ENCODE assay signal across 9 mouse cellular contexts in the genomic region with DNA sequence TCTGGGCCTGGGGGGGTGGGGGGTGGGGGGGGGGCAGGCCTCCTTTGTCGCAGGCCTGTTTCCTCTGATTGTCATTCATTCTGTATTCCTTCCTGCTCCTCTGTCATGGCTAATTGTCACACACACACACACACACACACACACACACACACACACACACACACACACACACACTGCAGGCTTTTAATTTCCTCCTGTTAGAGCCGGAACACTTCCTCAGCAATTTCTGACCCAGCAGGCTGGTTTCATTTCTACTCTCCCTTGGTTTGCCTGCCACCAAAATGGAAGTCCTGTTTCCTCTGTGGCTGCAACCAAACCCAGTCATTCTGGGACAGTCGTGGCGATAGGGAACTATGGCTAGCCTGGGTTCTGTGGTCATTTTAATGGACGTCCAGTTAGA.
DNase-seq lines count a peak whose midpoint lies in the region; ATAC-seq and TF ChIP-seq lines count a peak whose summit lies in the region.
"Had no signal": no experiment of that assay in that cellular context is flagged by ENCODE, and none has a peak within 500 bp of the region (broad histone marks: within the 10 kb centered on the region; RNA-seq: fewer than 3 reads in every experiment).

No protein-coding gene starts in this region.

- intact Hi-C loops in gastrocnemius, postnatal 36 days (cut with DNase I): no loop called here

- H3K27me3 ChIP-seq in kidney, embryonic 14.5 days (ENCODE audit: control insufficient read depth, insufficient read depth, low read length): no peaks in the 10 kb centered on the region
- no peaks in the 10 kb centered on the region for H3K27me3 ChIP-seq in lung, postnatal 0 days (replicated peaks; ENCODE audit: insufficient read depth, low read length)
- peaks cover 17% of the 10 kb centered on the region for H3K27me3 ChIP-seq in midbrain, embryonic 15.5 days (replicated peaks)

- no peaks in the 10 kb centered on the region for H3K36me3 ChIP-seq in kidney, embryonic 14.5 days (ENCODE audit: control insufficient read depth, insufficient read depth, low read length)
- no peaks in the 10 kb centered on the region for H3K36me3 ChIP-seq in lung, postnatal 0 days (ENCODE audit: insufficient read depth, low read length)
- H3K36me3 ChIP-seq in midbrain, embryonic 15.5 days (replicated peaks): no peaks in the 10 kb centered on the region

- 0 out of 2 replicates have a peak overlapping the region, but pooled peaks have one; percentile 8 for H3K4me2 ChIP-seq in kidney, embryonic 14.5 days (replicated peaks; ENCODE audit: low read depth, low read length)
- peak overlapping the region; percentile 37; the same call in 1 of the 2 replicates for H3K4me2 ChIP-seq in lung, postnatal 0 days (replicated peaks; ENCODE audit: low read depth, low read length)
- H3K4me2 ChIP-seq in midbrain, embryonic 15.5 days: no peak overlapping the region

- ATAC-seq in kidney, embryonic 14.5 days (ENCODE audit: low FRiP score, low TSS enrichment): no peak
- peak; percentile 29 for ATAC-seq in lung, postnatal 0 days
- ATAC-seq in midbrain, embryonic 15.5 days (replicated peaks): no peak

- peak; percentile 54 for TF ChIP-seq EP300 in lung, postnatal 0 days (IDR thresholded peaks at IDR 0.05)

- no peak overlapping the region for H3K27ac ChIP-seq in kidney, embryonic 14.5 days (ENCODE audit: low read depth, low read length)
- peak overlapping the region; percentile 52; the same call in 1 of the 2 replicates for H3K27ac ChIP-seq in lung, postnatal 0 days (ENCODE audit: low read length)
- no peak overlapping the region for H3K27ac ChIP-seq in midbrain, embryonic 15.5 days

- TF ChIP-seq CTCF in lung, postnatal 0 days (IDR thresholded peaks at IDR 0.05): no peak

- peaks cover 18% of the 10 kb centered on the region for H3K4me1 ChIP-seq in kidney, embryonic 14.5 days (ENCODE audit: control insufficient read depth, insufficient read depth, low read length)
- no peaks in the 10 kb centered on the region for H3K4me1 ChIP-seq in lung, postnatal 0 days (ENCODE audit: insufficient read depth, low read depth, low read length)
- H3K4me1 ChIP-seq in midbrain, embryonic 15.5 days: no peaks in the 10 kb centered on the region

- no peak overlapping the region for H3K4me3 ChIP-seq in kidney, embryonic 14.5 days (ENCODE audit: low read length)
- H3K4me3 ChIP-seq in lung, postnatal 0 days (ENCODE audit: low read depth, low read length): no peak overlapping the region
- H3K4me3 ChIP-seq in midbrain, embryonic 15.5 days: no peak overlapping the region

- 42% methylated on average over 5 of the region's 5 CpGs for WGBS in kidney, embryonic 14.5 days
- WGBS in lung, postnatal 0 days: 27% methylated on average over 5 of the region's 5 CpGs
- WGBS in midbrain, embryonic 15.5 days: 30% methylated on average over 5 of the region's 5 CpGs

- peak; percentile 33 for DNase-seq in adrenal gland, postnatal 14 days
- DNase-seq in adrenal gland, adult 8-10 months: no peak
- DNase-seq in heart, adult 18-20 months: peak; percentile 51 to 71
- peak; percentile 53 for DNase-seq in lung, postnatal 0 days (ENCODE audit: low spot score)
- no peak for DNase-seq in gastrocnemius, postnatal 36 days
- DNase-seq in adrenal gland, adult 18-20 months (ENCODE audit: low spot score in 2 of 2): no peak
- DNase-seq: right cerebral cortex, postnatal 4 days had no signal

- H3K9ac ChIP-seq in kidney, embryonic 14.5 days (ENCODE audit: low read depth, low read length): no peak overlapping the region
- no peak overlapping the region for H3K9ac ChIP-seq in lung, postnatal 0 days (replicated peaks; ENCODE audit: low read depth)
- no peak overlapping the region for H3K9ac ChIP-seq in midbrain, embryonic 15.5 days

- no peaks in the 10 kb centered on the region for H3K9me3 ChIP-seq in kidney, embryonic 14.5 days (ENCODE audit: control insufficient read depth, low read length)
- H3K9me3 ChIP-seq in lung, postnatal 0 days (ENCODE audit: low read length): no peaks in the 10 kb centered on the region
- H3K9me3 ChIP-seq in midbrain, embryonic 15.5 days: no peaks in the 10 kb centered on the region

Comparison
In these comparisons a context has a peak if more than half of its experiments do, and no peak if none do; other contexts are left out.
1. DNase-seq: peak in adrenal gland, postnatal 14 days (single experiment), heart, adult 18-20 months (2 of 2) and lung, postnatal 0 days (single experiment); none in adrenal gland, adult 8-10 months (single experiment), gastrocnemius, postnatal 36 days (0 of 2) and adrenal gland, adult 18-20 months (0 of 2).